Mouse (Mus musculus): ENCODE data around the gene Cenpx. TPM values are rescaled to one million over a fixed set of nuclear protein-coding genes. Genes with fewer than 3 reads are reported as not detected.

Cenpx gene
- total and polyA plus RNA-seq, 2 experiments from 2014 or later: 70.8 to 94.6 TPM

GRCm38 (mm10) chr11:120722067-120722630 is 8.6 kb upstream of the Cenpx start:
- TF ChIP-seq CTCF (IDR thresholded peaks at IDR 0.05): peak; percentile 44
- Histone ChIP-seq H3K27me3 (ENCODE audit: insufficient read depth, low read length) (no peaks in the 10 kb centered on the region), H3K9ac (replicated peaks; ENCODE audit: low read length, poor library complexity, severe bottlenecking) (peak overlapping the region; percentile 93), H3K9me3 (ENCODE audit: low read length) (no peaks in the 10 kb centered on the region), H3K27ac (ENCODE audit: low read depth, low read length) (peak overlapping the region; percentile 65), H3K4me1 (ENCODE audit: insufficient read depth, low read length) (peaks cover 12% of the 10 kb centered on the region; the same call in 1 of the 2 replicates), H3K4me2 (ENCODE audit: low read depth, low read length, poor library complexity, severe bottlenecking) (peak overlapping the region; percentile 91), H3K4me3 (ENCODE audit: low read depth, low read length) (peak overlapping the region; percentile 79), H3K36me3 (ENCODE audit: insufficient read depth, low read length) (peaks cover 30% of the 10 kb centered on the region)
- ATAC-seq (ENCODE audit: low FRiP score) (peak; percentile 15; the same call in 1 of the 2 replicates), DNase-seq (ENCODE audit: low spot score) (peak; percentile 29)
- 16% methylated on average over 21 of the region's 21 CpGs for WGBS

GRCm38 (mm10) chr11:120721124-120722066 is 7.9 kb upstream of the Cenpx start, which contains the start of gene Rac3:
Gene Rac3, plus strand, starts transcription at chr11:120721470.
- TF ChIP-seq CTCF (IDR thresholded peaks at IDR 0.05): no peak
- peak within 1 kb of the TSS; percentile 79 for H3K4me3 ChIP-seq (ENCODE audit: low read depth, low read length)
- peaks cover 8% of the 10 kb centered on the region; the same call in 1 of the 2 replicates for H3K4me1 ChIP-seq (ENCODE audit: insufficient read depth, low read length)
- ATAC-seq (ENCODE audit: low FRiP score) (peak; percentile 87), DNase-seq (ENCODE audit: low spot score) (peak; percentile 85)
- peaks cover 31% of the 10 kb centered on the region for H3K36me3 ChIP-seq (ENCODE audit: insufficient read depth, low read length)
- H3K27ac ChIP-seq (ENCODE audit: low read depth, low read length): peak within 1 kb of the TSS; percentile 65
- H3K9me3 ChIP-seq (ENCODE audit: low read length): no peaks in the 10 kb centered on the region
- under 1% methylated on average over 56 of the region's 90 CpGs for WGBS
- peak within 1 kb of the TSS; percentile 93 for H3K9ac ChIP-seq (replicated peaks; ENCODE audit: low read length, poor library complexity, severe bottlenecking)
- peak within 1 kb of the TSS; percentile 91 for H3K4me2 ChIP-seq (ENCODE audit: low read depth, low read length, poor library complexity, severe bottlenecking)
- H3K27me3 ChIP-seq (ENCODE audit: insufficient read depth, low read length): no peaks in the 10 kb centered on the region

- Histone ChIP-seq H3K27ac (ENCODE audit: low read depth, low read length) (peak overlapping the region; percentile 65), H3K4me3 (ENCODE audit: low read depth, low read length) (peak overlapping the region; percentile 79), H3K27me3 (ENCODE audit: insufficient read depth, low read length) (no peaks in the 10 kb centered on the region), H3K36me3 (ENCODE audit: insufficient read depth, low read length) (peaks cover 33% of the 10 kb centered on the region), H3K9ac (replicated peaks; ENCODE audit: low read length, poor library complexity, severe bottlenecking) (peak overlapping the region; percentile 93), H3K4me2 (ENCODE audit: low read depth, low read length, poor library complexity, severe bottlenecking) (peak overlapping the region; percentile 91), H3K9me3 (ENCODE audit: low read length) (no peaks in the 10 kb centered on the region), H3K4me1 (ENCODE audit: insufficient read depth, low read length) (peaks cover 8% of the 10 kb centered on the region; the same call in 1 of the 2 replicates)
- TF ChIP-seq CTCF (IDR thresholded peaks at IDR 0.05): peak; percentile 97
- ATAC-seq (ENCODE audit: low FRiP score): peak; percentile 38
- peak; percentile 94 for DNase-seq (ENCODE audit: low spot score)
- 9% methylated on average over 17 of the region's 17 CpGs for WGBS
Measured at GRCm38 (mm10) chr11:120720450-120720849, 6.9 kb upstream of the Cenpx start.

GRCm38 (mm10) chr11:120719841-120720376 is 6.4 kb upstream of the Cenpx start:
- no peak for TF ChIP-seq CTCF (IDR thresholded peaks at IDR 0.05)
- 0 out of 2 replicates have a peak overlapping the region, but pooled peaks have one; percentile 29 for H3K9ac ChIP-seq (replicated peaks; ENCODE audit: low read length, poor library complexity, severe bottlenecking)
- H3K36me3 ChIP-seq (ENCODE audit: insufficient read depth, low read length): peaks cover 35% of the 10 kb centered on the region
- H3K4me3 ChIP-seq (ENCODE audit: low read depth, low read length): no peak overlapping the region
- no peaks in the 10 kb centered on the region for H3K9me3 ChIP-seq (ENCODE audit: low read length)
- H3K4me2 ChIP-seq (ENCODE audit: low read depth, low read length, poor library complexity, severe bottlenecking): no peak overlapping the region; the same call in 1 of the 2 replicates
- H3K27ac ChIP-seq (ENCODE audit: low read depth, low read length): no peak overlapping the region
- peaks cover 8% of the 10 kb centered on the region; the same call in 1 of the 2 replicates for H3K4me1 ChIP-seq (ENCODE audit: insufficient read depth, low read length)
- no peak for DNase-seq (ENCODE audit: low spot score)
- 86% methylated on average over 13 of the region's 13 CpGs for WGBS
- no peaks in the 10 kb centered on the region for H3K27me3 ChIP-seq (ENCODE audit: insufficient read depth, low read length)
- no peak for ATAC-seq (ENCODE audit: low FRiP score)

GRCm38 (mm10) chr11:120719242-120719641 is 5.7 kb upstream of the Cenpx start:
- WGBS: 87% methylated on average over 9 of the region's 9 CpGs
- Histone ChIP-seq H3K9ac (replicated peaks; ENCODE audit: low read length, poor library complexity, severe bottlenecking) (no peak overlapping the region), H3K4me1 (ENCODE audit: insufficient read depth, low read length) (peaks cover 15% of the 10 kb centered on the region; the same call in 1 of the 2 replicates), H3K4me3 (ENCODE audit: low read depth, low read length) (no peak overlapping the region), H3K4me2 (ENCODE audit: low read depth, low read length, poor library complexity, severe bottlenecking) (no peak overlapping the region), H3K36me3 (ENCODE audit: insufficient read depth, low read length) (peaks cover 35% of the 10 kb centered on the region), H3K27ac (ENCODE audit: low read depth, low read length) (no peak overlapping the region), H3K9me3 (ENCODE audit: low read length) (no peaks in the 10 kb centered on the region), H3K27me3 (ENCODE audit: insufficient read depth, low read length) (no peaks in the 10 kb centered on the region)
- ATAC-seq (ENCODE audit: low FRiP score) (no peak), DNase-seq (ENCODE audit: low spot score) (no peak)
- TF ChIP-seq CTCF (IDR thresholded peaks at IDR 0.05): no peak
